Mouse (Mus musculus): ENCODE results near the gene Lrch1. TPM values are rescaled to one million over a fixed set of nuclear protein-coding genes. Genes with fewer than 3 reads are reported as not detected.

The Lrch1 gene
- total and polyA plus RNA-seq, 3 experiments, result 7.5 to 17.1 (median 14.8) TPM

GRCm38 (mm10) chr14:74838816-74839215 is 108.9 kb downstream of the Lrch1 start:
- Histone ChIP-seq H3K27me3 (ENCODE audit: control insufficient read depth, insufficient read depth, low read length) (no peaks in the 10 kb centered on the region), H3K4me3 (no peak overlapping the region), H3K4me1 (ENCODE audit: control insufficient read depth, insufficient read depth, low read length) (peaks cover 19% of the 10 kb centered on the region), H3K9ac (ENCODE audit: low read depth, low read length) (no peak overlapping the region), H3K27ac (no peak overlapping the region), H3K36me3 (ENCODE audit: control insufficient read depth, insufficient read depth, low read length) (peaks cover 7% of the 10 kb centered on the region), H3K79me2 (replicated peaks; ENCODE audit: control insufficient read depth, insufficient read depth, low read length) (no peaks in the 10 kb centered on the region; the same call in 1 of the 2 replicates)
- TF ChIP-seq POLR2A (IDR thresholded peaks at IDR 0.05; ENCODE audit: insufficient read depth, low read depth, low read length), result no peak
- no peak for TF ChIP-seq CTCF (IDR thresholded peaks at IDR 0.05)
- no peak for TF ChIP-seq EP300 (IDR thresholded peaks at IDR 0.05; ENCODE audit: insufficient read depth, low read depth, low read length)
- DNase-seq, result no peak
- intact Hi-C loops (cut with DNase I), result loop anchor here (5.0 kb wide), 1 partner anchor 47 kb away; no protein-coding TSS in a partner anchor
- WGBS, result 82% methylated on average over 7 of the region's 7 CpGs

- H3K4me1 ChIP-seq (ENCODE audit: control insufficient read depth, insufficient read depth, low read length), result peaks cover 11% of the 10 kb centered on the region
- no peak overlapping the region for H3K4me3 ChIP-seq
- H3K27ac ChIP-seq, result peak overlapping the region; percentile 38
- no peak overlapping the region for H3K9ac ChIP-seq (ENCODE audit: low read depth, low read length)
- TF ChIP-seq CTCF (IDR thresholded peaks at IDR 0.05) (no peak), POLR2A (IDR thresholded peaks at IDR 0.05; ENCODE audit: insufficient read depth, low read depth, low read length) (no peak), EP300 (IDR thresholded peaks at IDR 0.05; ENCODE audit: insufficient read depth, low read depth, low read length) (no peak)
- 36% methylated on average over 1 of the region's 1 CpGs for WGBS
- H3K36me3 ChIP-seq (ENCODE audit: control insufficient read depth, insufficient read depth, low read length), result no peaks in the 10 kb centered on the region
- 0 out of 2 replicates have a peak, but pooled peaks cover 1% of the 10 kb centered on the region for H3K79me2 ChIP-seq (replicated peaks; ENCODE audit: control insufficient read depth, insufficient read depth, low read length)
- intact Hi-C loops (cut with DNase I), result loop anchor here (5.0 kb wide), 1 partner anchor 43 kb away; no protein-coding TSS in a partner anchor
- no peak for DNase-seq
- no peaks in the 10 kb centered on the region; the same call in 1 of the 2 replicates for H3K27me3 ChIP-seq (ENCODE audit: control insufficient read depth, insufficient read depth, low read length)
Measured at GRCm38 (mm10) chr14:74835010-74835409, 112.7 kb downstream of the Lrch1 start.

GRCm38 (mm10) chr14:74834215-74834614 is 113.5 kb downstream of the Lrch1 start:
- Histone ChIP-seq H3K79me2 (replicated peaks; ENCODE audit: control insufficient read depth, insufficient read depth, low read length) (peaks cover 1% of the 10 kb centered on the region; the same call in 1 of the 2 replicates), H3K27me3 (ENCODE audit: control insufficient read depth, insufficient read depth, low read length) (no peaks in the 10 kb centered on the region; the same call in 1 of the 2 replicates), H3K36me3 (ENCODE audit: control insufficient read depth, insufficient read depth, low read length) (no peaks in the 10 kb centered on the region), H3K9ac (ENCODE audit: low read depth, low read length) (no peak overlapping the region), H3K4me1 (ENCODE audit: control insufficient read depth, insufficient read depth, low read length) (peaks cover 9% of the 10 kb centered on the region), H3K4me3 (no peak overlapping the region), H3K27ac (peak overlapping the region; percentile 38; the same call in 1 of the 2 replicates)
- 97% methylated on average over 1 of the region's 1 CpGs for WGBS
- no peak for DNase-seq
- TF ChIP-seq CTCF (IDR thresholded peaks at IDR 0.05) (no peak), EP300 (IDR thresholded peaks at IDR 0.05; ENCODE audit: insufficient read depth, low read depth, low read length) (no peak), POLR2A (IDR thresholded peaks at IDR 0.05; ENCODE audit: insufficient read depth, low read depth, low read length) (no peak)
- intact Hi-C loops (cut with DNase I), result no loop called here

GRCm38 (mm10) chr14:74831653-74832052 is 116.0 kb downstream of the Lrch1 start:
- H3K27ac ChIP-seq, result no peak overlapping the region
- intact Hi-C loops (cut with DNase I), result no loop called here

GRCm38 (mm10) chr14:74831050-74831449 is 116.6 kb downstream of the Lrch1 start:
- Histone ChIP-seq H3K79me2 (replicated peaks; ENCODE audit: control insufficient read depth, insufficient read depth, low read length) (peaks cover 4% of the 10 kb centered on the region), H3K9ac (ENCODE audit: low read depth, low read length) (no peak overlapping the region), H3K27me3 (ENCODE audit: control insufficient read depth, insufficient read depth, low read length) (no peaks in the 10 kb centered on the region; the same call in 1 of the 2 replicates), H3K4me1 (ENCODE audit: control insufficient read depth, insufficient read depth, low read length) (peaks cover 9% of the 10 kb centered on the region), H3K36me3 (ENCODE audit: control insufficient read depth, insufficient read depth, low read length) (no peaks in the 10 kb centered on the region), H3K4me3 (no peak overlapping the region), H3K27ac (no peak overlapping the region)
- WGBS, result 79% methylated on average over 5 of the region's 5 CpGs
- no peak for DNase-seq
- intact Hi-C loops (cut with DNase I), result no loop called here
- TF ChIP-seq CTCF (IDR thresholded peaks at IDR 0.05) (no peak), POLR2A (IDR thresholded peaks at IDR 0.05; ENCODE audit: insufficient read depth, low read depth, low read length) (no peak), EP300 (IDR thresholded peaks at IDR 0.05; ENCODE audit: insufficient read depth, low read depth, low read length) (no peak)

More at GRCm38 (mm10) chr14:74831653-74832052, 116.0 kb downstream of the Lrch1 start:
- TF ChIP-seq EP300 (IDR thresholded peaks at IDR 0.05; ENCODE audit: insufficient read depth, low read depth, low read length), result no peak
- no peak for TF ChIP-seq CTCF (IDR thresholded peaks at IDR 0.05)
- TF ChIP-seq POLR2A (IDR thresholded peaks at IDR 0.05; ENCODE audit: insufficient read depth, low read depth, low read length), result no peak
- 58% methylated on average over 5 of the region's 5 CpGs for WGBS
- H3K4me1 ChIP-seq (ENCODE audit: control insufficient read depth, insufficient read depth, low read length), result peaks cover 9% of the 10 kb centered on the region
- peaks cover 4% of the 10 kb centered on the region for H3K79me2 ChIP-seq (replicated peaks; ENCODE audit: control insufficient read depth, insufficient read depth, low read length)
- no peaks in the 10 kb centered on the region for H3K36me3 ChIP-seq (ENCODE audit: control insufficient read depth, insufficient read depth, low read length)
- no peak overlapping the region for H3K9ac ChIP-seq (ENCODE audit: low read depth, low read length)
- no peak overlapping the region for H3K4me3 ChIP-seq
- no peaks in the 10 kb centered on the region; the same call in 1 of the 2 replicates for H3K27me3 ChIP-seq (ENCODE audit: control insufficient read depth, insufficient read depth, low read length)
- no peak for DNase-seq

- Histone ChIP-seq H3K27me3 (ENCODE audit: control insufficient read depth, insufficient read depth, low read length) (no peaks in the 10 kb centered on the region; the same call in 1 of the 2 replicates), H3K4me1 (ENCODE audit: control insufficient read depth, insufficient read depth, low read length) (peaks cover 9% of the 10 kb centered on the region), H3K36me3 (ENCODE audit: control insufficient read depth, insufficient read depth, low read length) (no peaks in the 10 kb centered on the region), H3K4me3 (no peak overlapping the region), H3K27ac (no peak overlapping the region), H3K79me2 (replicated peaks; ENCODE audit: control insufficient read depth, insufficient read depth, low read length) (peaks cover 4% of the 10 kb centered on the region), H3K9ac (ENCODE audit: low read depth, low read length) (no peak overlapping the region)
- intact Hi-C loops (cut with DNase I), result no loop called here
- TF ChIP-seq CTCF (IDR thresholded peaks at IDR 0.05) (no peak), EP300 (IDR thresholded peaks at IDR 0.05; ENCODE audit: insufficient read depth, low read depth, low read length) (no peak), POLR2A (IDR thresholded peaks at IDR 0.05; ENCODE audit: insufficient read depth, low read depth, low read length) (no peak)
- no peak for DNase-seq
- 80% methylated on average over 2 of the region's 2 CpGs for WGBS
Measured at GRCm38 (mm10) chr14:74830591-74830990, 117.1 kb downstream of the Lrch1 start.
